Mouse (Mus musculus): Measurements from ENCODE around the gene Vmn1r43. TPM values are rescaled to one million over a fixed set of nuclear protein-coding genes. Genes with fewer than 3 reads are reported as not detected.
"Not testable (repeated sequence)": the region's sequence is repeated elsewhere in the genome, so short reads cannot be mapped to it uniquely, and the experiment has no call there.

Gene Vmn1r43
- polyA plus RNA-seq (2015; fragmentation: Nextera tagmentation; extraction: Ambion mirVana): 0.01 TPM in 1 of 2 replicates, not detected in the other

DNA sequence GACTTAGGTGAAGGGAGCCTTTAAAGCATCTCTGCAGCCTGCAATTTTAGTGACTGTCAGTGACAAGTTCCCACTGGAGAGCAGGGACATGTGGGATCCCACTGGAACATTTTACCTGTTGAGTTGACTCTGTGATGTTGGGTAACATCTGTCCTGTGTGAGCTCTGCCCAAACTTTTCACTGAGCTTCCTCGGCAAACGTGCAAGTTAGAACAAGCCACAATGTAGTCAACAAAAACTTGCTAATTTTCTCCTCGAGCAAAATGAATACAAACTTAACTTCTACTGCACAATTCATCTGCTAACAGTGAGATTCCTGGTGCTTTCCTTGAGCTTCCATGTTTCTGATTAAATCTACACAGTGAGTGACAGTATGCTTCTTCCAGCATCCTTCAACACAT is at the start of gene Vmn1r43, which contains the start of gene Vmn1r42:
TSS of gene Vmn1r43 (minus strand) at position 101 of the 400 bp plus-strand sequence.
TSS of gene Vmn1r42 (minus strand) at position 101 of the 400 bp plus-strand sequence.
- H3K27ac ChIP-seq (replicated peaks); H3K9me3 ChIP-seq (replicated peaks); ATAC-seq (ENCODE audit: insufficient read depth); H3K36me3 ChIP-seq (replicated peaks); H3K4me3 ChIP-seq (replicated peaks); H3K9ac ChIP-seq; H3K4me2 ChIP-seq; H3K27me3 ChIP-seq; H3K4me1 ChIP-seq (replicated peaks): not testable (repeated sequence)
- 53% methylated on average over 3 of the region's 3 CpGs for WGBS (ENCODE audit: insufficient replicate concordance)

DNA sequence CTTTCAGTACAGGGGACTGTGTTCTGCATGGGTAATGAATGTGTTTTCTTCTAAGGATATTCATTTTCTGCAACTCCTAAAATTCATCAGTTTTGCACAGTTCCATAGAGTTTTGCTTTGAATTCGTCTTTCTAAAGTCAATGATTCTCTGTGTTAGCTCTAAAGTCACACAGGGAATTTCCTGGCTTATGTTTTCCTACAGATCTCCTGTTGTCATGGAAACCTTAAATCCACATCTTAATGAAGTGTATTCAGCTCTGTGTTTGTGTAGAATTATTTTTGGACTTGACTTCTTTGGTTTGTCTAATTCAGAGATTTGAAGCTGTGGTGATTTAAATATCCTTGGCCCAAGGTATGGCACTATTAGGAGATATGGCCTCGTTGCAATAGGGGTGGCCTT is 7.6 kb upstream of the Vmn1r43 start:
- Histone ChIP-seq H3K27ac (replicated peaks) (no peak overlapping the region), H3K4me2 (no peak overlapping the region), H3K9ac (no peak overlapping the region), H3K27me3 (no peaks in the 10 kb centered on the region), H3K9me3 (replicated peaks) (no peaks in the 10 kb centered on the region), H3K36me3 (replicated peaks) (no peaks in the 10 kb centered on the region), H3K4me3 (replicated peaks) (no peak overlapping the region), H3K4me1 (replicated peaks) (no peaks in the 10 kb centered on the region)
- WGBS (ENCODE audit: insufficient replicate concordance): 34% methylated on average over 2 of the region's 2 CpGs
- no peak for ATAC-seq (ENCODE audit: insufficient read depth)

DNA sequence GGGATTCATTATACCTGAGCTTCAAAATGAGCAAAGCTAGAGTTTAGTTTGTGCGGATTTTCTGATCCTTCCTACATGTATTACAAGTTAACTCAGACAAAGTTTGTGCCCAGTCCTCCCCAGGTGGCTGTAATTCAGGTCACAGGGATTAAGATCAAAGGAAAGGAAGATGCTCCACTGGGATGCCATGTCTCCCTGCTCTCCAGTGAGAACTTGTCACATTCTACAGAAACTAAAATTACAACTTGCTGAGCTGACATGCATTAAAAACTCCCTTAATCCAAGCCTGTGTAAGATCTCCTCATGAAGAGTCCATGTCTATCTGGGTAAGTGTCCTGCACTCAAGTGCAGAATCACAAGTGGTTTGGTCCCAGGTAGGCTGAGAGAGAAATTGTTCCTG is 7.1 kb upstream of the Vmn1r43 start, which contains the start of gene Vmn1r44:
TSS of gene Vmn1r44 (plus strand) at position 301 of the 400 bp plus-strand sequence.
- 61% methylated on average over 1 of the region's 1 CpGs for WGBS (ENCODE audit: insufficient replicate concordance)
- H3K9ac ChIP-seq: no peak within 1 kb of the TSS
- no peak for ATAC-seq (ENCODE audit: insufficient read depth)

DNA sequence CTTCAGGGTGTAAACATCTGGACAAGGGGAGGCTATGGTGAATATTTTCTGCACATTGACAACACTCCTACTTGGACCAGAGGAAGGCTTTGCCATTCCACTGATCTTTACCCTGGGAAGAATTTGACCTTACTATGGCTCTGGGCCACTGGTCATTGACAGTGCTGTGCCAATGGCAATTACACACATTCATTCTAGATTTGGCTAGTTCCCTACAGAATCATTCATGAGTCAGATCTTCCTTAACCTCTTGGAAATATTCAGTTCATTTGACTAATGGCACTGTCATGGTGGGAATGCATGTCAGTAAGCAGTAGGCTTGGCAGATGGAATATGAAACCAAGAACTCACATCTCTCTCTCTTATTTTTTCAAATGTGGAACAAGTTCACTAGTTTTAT is 4.7 kb upstream of the Vmn1r43 start:
- no peak overlapping the region for H3K4me3 ChIP-seq (replicated peaks)
- H3K36me3 ChIP-seq (replicated peaks): no peaks in the 10 kb centered on the region
- no peak for ATAC-seq (ENCODE audit: insufficient read depth)
- no peaks in the 10 kb centered on the region for H3K9me3 ChIP-seq (replicated peaks)
- no peaks in the 10 kb centered on the region for H3K27me3 ChIP-seq
- H3K27ac ChIP-seq (replicated peaks): no peak overlapping the region
- H3K4me2 ChIP-seq: no peak overlapping the region
- H3K4me1 ChIP-seq (replicated peaks): no peaks in the 10 kb centered on the region
- H3K9ac ChIP-seq: no peak overlapping the region

More for the DNA sequence above, 7.1 kb upstream of the Vmn1r43 start, which contains the start of gene Vmn1r44:
- Histone ChIP-seq H3K27me3 (no peaks in the 10 kb centered on the region), H3K36me3 (replicated peaks) (no peaks in the 10 kb centered on the region), H3K4me3 (replicated peaks) (no peak within 1 kb of the TSS), H3K9me3 (replicated peaks) (no peaks in the 10 kb centered on the region), H3K4me1 (replicated peaks) (no peaks in the 10 kb centered on the region), H3K4me2 (no peak within 1 kb of the TSS), H3K27ac (replicated peaks) (no peak within 1 kb of the TSS)

DNA sequence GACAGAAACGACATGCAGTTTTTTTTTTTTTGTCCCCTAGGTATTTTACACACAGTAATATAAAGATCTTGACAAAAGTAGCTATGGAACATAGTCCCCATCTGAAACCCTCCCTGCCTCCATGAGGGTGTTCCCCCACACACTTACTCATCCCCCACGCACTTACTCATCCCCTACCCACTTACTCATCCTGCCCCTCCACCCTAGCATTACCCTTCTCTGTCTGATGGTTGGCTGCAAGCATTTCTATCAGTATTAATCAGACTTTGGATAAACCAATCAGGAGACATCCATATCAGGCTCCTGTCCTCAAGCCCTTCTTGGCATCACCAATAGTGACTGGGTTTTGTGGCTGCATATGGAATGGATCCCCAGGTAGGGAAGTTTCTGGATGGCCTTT is 750 bp upstream of the Vmn1r43 start:
- 37% methylated on average over 2 of the region's 2 CpGs for WGBS (ENCODE audit: insufficient replicate concordance)
- Histone ChIP-seq H3K4me2 (no peak overlapping the region), H3K27me3 (no peaks in the 10 kb centered on the region), H3K36me3 (replicated peaks) (no peaks in the 10 kb centered on the region), H3K4me3 (replicated peaks) (no peak overlapping the region), H3K4me1 (replicated peaks) (no peaks in the 10 kb centered on the region), H3K27ac (replicated peaks) (no peak overlapping the region), H3K9ac (no peak overlapping the region), H3K9me3 (replicated peaks) (no peaks in the 10 kb centered on the region)
- no peak for ATAC-seq (ENCODE audit: insufficient read depth)

DNA sequence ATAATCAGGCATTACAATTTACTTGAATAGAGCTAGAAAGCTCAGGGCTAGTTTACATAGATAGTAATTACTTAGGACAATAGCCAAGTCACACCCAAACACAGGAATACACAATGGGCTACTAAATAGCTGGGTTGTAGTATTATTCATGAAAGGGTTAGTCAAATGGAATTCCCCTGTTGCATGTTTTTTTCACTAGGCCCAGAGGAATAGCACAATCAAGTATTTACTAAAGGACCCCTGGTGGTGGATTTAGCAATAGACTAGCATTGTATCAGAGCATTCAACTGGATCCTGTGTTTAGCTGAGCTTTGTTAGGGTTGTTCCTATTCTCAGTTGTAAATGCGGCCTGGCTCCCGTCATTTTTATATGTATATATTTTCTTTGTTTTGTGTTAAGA is 8.2 kb downstream of the Vmn1r43 start:
- WGBS (ENCODE audit: insufficient replicate concordance): 77% methylated on average over 2 of the region's 2 CpGs
- Histone ChIP-seq H3K4me3 (replicated peaks) (no peak overlapping the region), H3K4me1 (replicated peaks) (no peaks in the 10 kb centered on the region), H3K36me3 (replicated peaks) (no peaks in the 10 kb centered on the region), H3K4me2 (no peak overlapping the region), H3K9me3 (replicated peaks) (no peaks in the 10 kb centered on the region; the same call in 1 of the 2 replicates), H3K27ac (replicated peaks) (no peak overlapping the region), H3K9ac (no peak overlapping the region), H3K27me3 (no peaks in the 10 kb centered on the region)
- ATAC-seq (ENCODE audit: insufficient read depth): no peak

DNA sequence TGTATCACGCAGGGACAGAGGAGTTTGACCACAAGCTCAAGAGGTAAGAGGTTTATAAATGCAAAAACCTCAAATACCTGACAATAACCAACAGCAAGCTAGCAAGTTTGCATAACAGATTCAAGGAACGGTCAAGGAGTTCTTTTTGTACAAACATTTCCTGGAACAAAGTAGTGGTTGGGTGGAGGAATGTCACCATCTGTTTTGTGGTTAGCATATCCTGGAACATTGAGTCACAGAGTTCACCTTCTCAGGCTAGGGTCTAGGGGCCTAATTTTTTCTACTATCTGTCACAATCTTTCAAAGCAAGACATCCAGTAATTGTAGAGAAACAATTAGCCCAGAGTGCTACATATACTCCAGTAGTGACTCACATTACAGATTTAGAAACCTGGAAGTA is 8.9 kb downstream of the Vmn1r43 start:
- Histone ChIP-seq H3K9ac (no peak overlapping the region), H3K36me3 (replicated peaks) (no peaks in the 10 kb centered on the region), H3K27me3 (no peaks in the 10 kb centered on the region), H3K4me2 (no peak overlapping the region), H3K27ac (replicated peaks) (no peak overlapping the region), H3K4me1 (replicated peaks) (no peaks in the 10 kb centered on the region), H3K9me3 (replicated peaks) (no peaks in the 10 kb centered on the region; the same call in 1 of the 2 replicates), H3K4me3 (replicated peaks) (no peak overlapping the region)
- no peak for ATAC-seq (ENCODE audit: insufficient read depth)
- 51% methylated on average over 2 of the region's 2 CpGs for WGBS (ENCODE audit: insufficient replicate concordance)

DNA sequence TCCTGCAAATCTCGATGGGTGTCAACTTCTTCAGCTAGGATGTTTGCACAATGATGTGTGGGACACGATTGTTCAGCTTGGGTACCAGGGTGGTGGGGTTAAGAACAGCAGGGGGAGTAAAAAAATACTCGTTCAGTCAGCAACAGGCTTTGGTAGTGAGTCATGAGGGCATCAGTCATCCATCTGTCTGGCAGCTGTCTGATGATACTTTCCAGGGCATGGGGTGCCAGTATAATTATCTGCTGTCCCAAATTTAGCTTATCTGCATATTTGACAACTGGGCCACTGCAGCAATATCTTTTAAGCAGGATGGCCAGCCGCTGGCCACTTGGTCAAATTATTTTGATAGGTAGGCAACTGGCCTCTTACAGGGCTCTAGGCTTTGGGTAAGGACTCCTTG is 12.4 kb downstream of the Vmn1r43 start:
- Histone ChIP-seq H3K9ac (no peak overlapping the region), H3K27me3 (no peaks in the 10 kb centered on the region), H3K36me3 (replicated peaks) (no peaks in the 10 kb centered on the region), H3K4me2 (no peak overlapping the region), H3K27ac (replicated peaks) (no peak overlapping the region), H3K4me1 (replicated peaks) (no peaks in the 10 kb centered on the region), H3K4me3 (replicated peaks) (no peak overlapping the region), H3K9me3 (replicated peaks) (no peaks in the 10 kb centered on the region; the same call in 1 of the 2 replicates)
- 46% methylated on average over 4 of the region's 4 CpGs for WGBS (ENCODE audit: insufficient replicate concordance)
- no peak for ATAC-seq (ENCODE audit: insufficient read depth)

DNA sequence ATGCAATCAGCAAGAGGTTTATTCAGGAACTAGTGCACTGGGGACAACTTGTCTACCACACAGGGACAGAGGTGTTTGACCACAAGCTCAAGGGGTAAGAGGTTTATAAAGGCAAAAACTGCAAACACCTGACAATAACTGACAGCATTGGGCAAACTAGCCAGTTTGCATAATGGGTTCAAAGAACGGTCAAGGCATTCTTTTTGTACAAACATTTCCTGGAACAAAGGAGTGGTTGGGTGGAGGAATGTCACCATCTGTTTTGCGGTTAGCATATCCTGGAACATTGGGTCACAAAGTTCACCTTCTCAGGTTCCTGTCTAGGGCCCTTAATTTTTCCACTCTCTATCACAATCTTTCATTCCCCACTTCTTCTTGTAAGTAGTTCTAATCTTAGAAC is 16.4 kb downstream of the Vmn1r43 start:
- WGBS (ENCODE audit: insufficient replicate concordance): 51% methylated on average over 2 of the region's 2 CpGs
- no peak overlapping the region for H3K4me3 ChIP-seq (replicated peaks)
- no peak overlapping the region for H3K27ac ChIP-seq (replicated peaks)
- no peaks in the 10 kb centered on the region for H3K27me3 ChIP-seq
- H3K36me3 ChIP-seq (replicated peaks): no peaks in the 10 kb centered on the region
- no peak overlapping the region for H3K9ac ChIP-seq
- peaks cover 6% of the 10 kb centered on the region; the same call in 1 of the 2 replicates for H3K9me3 ChIP-seq (replicated peaks)
- H3K4me1 ChIP-seq (replicated peaks): no peaks in the 10 kb centered on the region
- H3K4me2 ChIP-seq: no peak overlapping the region
- ATAC-seq (ENCODE audit: insufficient read depth): no peak

DNA sequence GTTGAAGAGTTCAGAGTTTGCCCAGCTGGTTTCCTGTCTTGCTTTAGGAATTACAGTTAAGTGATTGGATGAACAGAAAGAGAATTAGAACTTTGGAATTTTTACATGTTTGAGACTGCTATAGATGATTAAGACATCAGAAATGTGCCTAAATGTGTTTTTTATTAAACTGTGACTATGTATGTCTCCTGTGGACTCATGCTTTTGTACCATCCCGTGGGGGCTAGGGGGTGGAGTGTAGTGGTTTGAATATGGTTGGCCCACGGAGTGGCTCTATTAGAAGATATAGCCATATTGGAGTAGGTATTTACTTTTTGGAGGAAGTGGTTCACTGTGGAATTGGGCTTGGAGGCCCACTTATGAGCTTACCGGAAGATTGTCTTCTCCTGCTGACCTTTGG is 18.7 kb downstream of the Vmn1r43 start:
- H3K27ac ChIP-seq (replicated peaks): no peak overlapping the region

More for the DNA sequence above, 18.7 kb downstream of the Vmn1r43 start:
- Histone ChIP-seq H3K9ac (no peak overlapping the region), H3K9me3 (replicated peaks) (0 out of 2 replicates have a peak, but pooled peaks cover 6% of the 10 kb centered on the region), H3K4me1 (replicated peaks) (no peaks in the 10 kb centered on the region), H3K4me2 (no peak overlapping the region), H3K36me3 (replicated peaks) (no peaks in the 10 kb centered on the region), H3K4me3 (replicated peaks) (no peak overlapping the region), H3K27me3 (no peaks in the 10 kb centered on the region)
- no peak for ATAC-seq (ENCODE audit: insufficient read depth)
- WGBS (ENCODE audit: insufficient replicate concordance): 54% methylated on average over 3 of the region's 3 CpGs

Data from liver, embryonic 15.5 days (tissue).